Mouse (Mus musculus) CH12.LX (cell line): ENCODE results near the gene Ankrd66. TPM values are rescaled to one million over a fixed set of nuclear protein-coding genes. Genes with fewer than 3 reads are reported as not detected.
"Not testable (repeated sequence)": the region's sequence is repeated elsewhere in the genome, so short reads cannot be mapped to it uniquely, and the experiment has no call there.

Experiments
- DNase-seq: peaks from one replicate; pipeline ENCODE4 v3.0.0-alpha.2; 2013; ENCODE audit errors: extremely low read depth
- H3K27ac ChIP-seq: 2 replicates; pipeline ENCODE4 v1.5.1; 2012; ENCODE audit warnings: low read depth, mild to moderate bottlenecking, control low read depth, moderate library complexity; ENCODE audit not compliant: insufficient read depth
- H3K27me3 ChIP-seq: replicated peaks from 2 replicates; pipeline ENCODE3; 2012; ENCODE audit warnings: inconsistent platforms
- H3K36me3 ChIP-seq, 2 experiments: replicated peaks in 1 of 2; 2 replicates each; pipeline versions ENCODE3 to v1.6.1; 2012; ENCODE audit warnings: inconsistent platforms in 1 of 2, low read length in 1 of 2, mild to moderate bottlenecking in 1 of 2, mixed read lengths in 1 of 2, moderate library complexity in 1 of 2; ENCODE audit not compliant: control insufficient read depth in 1 of 2, insufficient read depth in 1 of 2
- H3K4me1 ChIP-seq, 2 experiments: 2 replicates each; pipeline ENCODE4 v1.6.1; 2012; ENCODE audit warnings: inconsistent platforms in 1 of 2, moderate library complexity in 1 of 2; ENCODE audit not compliant: insufficient read depth in 2 of 2, control insufficient read depth in 1 of 2
- H3K4me2 ChIP-seq: 2 replicates; pipeline ENCODE4 v1.6.1; 2012; ENCODE audit warnings: low read depth, mild to moderate bottlenecking, control low read depth; ENCODE audit not compliant: poor library complexity, insufficient read depth, severe bottlenecking
- H3K4me3 ChIP-seq, 3 experiments: fragments of 150-350 bp in 1 of 3; sonication (generic) in 1 of 3; replicated peaks in 1 of 3; 2 replicates each; pipeline versions ENCODE3 to v1.5.1; 2011 to 2012; ENCODE audit warnings: low read depth in 2 of 3, low read length in 2 of 3, mild to moderate bottlenecking in 2 of 3, moderate library complexity in 2 of 3, control low read depth in 1 of 3, improper control_type of control experiment in 1 of 3, inconsistent platforms in 1 of 3, mixed read lengths in 1 of 3; ENCODE audit not compliant: poor library complexity in 1 of 3
- H3K79me2 ChIP-seq: replicated peaks from 2 replicates; pipeline ENCODE4 v1.6.1; 2012; ENCODE audit warnings: mild to moderate bottlenecking, moderate library complexity; ENCODE audit not compliant: control insufficient read depth, poor library complexity, insufficient read depth, severe bottlenecking; ENCODE audit errors: extremely low read depth
- H3K9ac ChIP-seq: 2 replicates; pipeline ENCODE4 v1.6.1; 2012; ENCODE audit warnings: low read depth, mild to moderate bottlenecking, control low read depth, moderate library complexity; ENCODE audit not compliant: insufficient read depth
- H3K9me3 ChIP-seq: replicated peaks from 2 replicates; pipeline ENCODE3; 2012; ENCODE audit warnings: low read length, inconsistent platforms, mixed read lengths
- CHD1 ChIP-seq: IDR thresholded peaks from 2 replicates; pipeline ENCODE4 v1.6.1; 2012; ENCODE audit warnings: low read depth, low read length, improper control_type of control experiment, inconsistent platforms
- CHD2 ChIP-seq: IDR thresholded peaks from 2 replicates; pipeline ENCODE4 v1.6.1; 2011; ENCODE audit warnings: low read length, improper control_type of control experiment
- E2F4 ChIP-seq: IDR thresholded peaks from 2 replicates; pipeline ENCODE4 v1.6.1; 2011; ENCODE audit warnings: low read depth, low read length, improper control_type of control experiment; ENCODE audit not compliant: insufficient replicate concordance
- EP300 ChIP-seq: IDR thresholded peaks from 2 replicates; pipeline ENCODE4 v1.6.1; 2011; ENCODE audit warnings: low read length, improper control_type of control experiment
- ETS1 ChIP-seq: conservative IDR thresholded peaks from 2 replicates; pipeline ENCODE4 v1.6.1; 2012; ENCODE audit warnings: low read depth, mild to moderate bottlenecking, inconsistent platforms, low read length, improper control_type of control experiment, moderate library complexity
- GABPA ChIP-seq: IDR thresholded peaks from 2 replicates; pipeline ENCODE4 v1.6.1; 2012; ENCODE audit warnings: low read depth, low read length, improper control_type of control experiment, inconsistent platforms; ENCODE audit not compliant: insufficient replicate concordance
- HCFC1 ChIP-seq: IDR thresholded peaks from 2 replicates; pipeline ENCODE4 v1.6.1; 2012; ENCODE audit warnings: low read depth, mild to moderate bottlenecking, inconsistent platforms, low read length, improper control_type of control experiment
- IRF4 ChIP-seq: IDR thresholded peaks from 2 replicates; pipeline ENCODE4 v1.6.1; 2014; ENCODE audit warnings: low read depth, mild to moderate bottlenecking, inconsistent platforms, low read length, improper control_type of control experiment
- JUN ChIP-seq: IDR thresholded peaks from 2 replicates; pipeline ENCODE4 v1.6.1; 2011; ENCODE audit warnings: low read depth, mild to moderate bottlenecking, low read length, improper control_type of control experiment, moderate library complexity; ENCODE audit not compliant: insufficient read depth
- JUND ChIP-seq: conservative IDR thresholded peaks from 2 replicates; pipeline ENCODE4 v1.6.1; 2011; ENCODE audit warnings: low read depth, low read length, improper control_type of control experiment
- MAFK ChIP-seq: IDR thresholded peaks from 2 replicates; pipeline ENCODE4 v1.6.1; 2011; ENCODE audit warnings: low read length, improper control_type of control experiment; ENCODE audit not compliant: insufficient replicate concordance
- MXI1 ChIP-seq: IDR thresholded peaks from 2 replicates; pipeline ENCODE4 v1.6.1; 2011; ENCODE audit warnings: mild to moderate bottlenecking, low read depth, low read length, improper control_type of control experiment
- POLR2AphosphoS2 ChIP-seq: IDR thresholded peaks from 2 replicates; pipeline ENCODE4 v1.6.1; 2011; ENCODE audit warnings: low read depth, low read length, improper control_type of control experiment
- RAD21 ChIP-seq: IDR thresholded peaks from 2 replicates; pipeline ENCODE4 v1.6.1; 2011; ENCODE audit warnings: low read depth, mild to moderate bottlenecking, low read length, improper control_type of control experiment, moderate library complexity
- RCOR1 ChIP-seq: conservative IDR thresholded peaks from 2 replicates; pipeline ENCODE4 v1.6.1; 2012; ENCODE audit warnings: low read depth, mild to moderate bottlenecking, inconsistent platforms, low read length, improper control_type of control experiment
- ZKSCAN1 ChIP-seq: IDR thresholded peaks from 2 replicates; pipeline ENCODE4 v1.6.1; 2012; ENCODE audit warnings: low read depth, inconsistent platforms, low read length, improper control_type of control experiment, borderline replicate concordance
- ZMIZ1 ChIP-seq: IDR thresholded peaks from 2 replicates; pipeline ENCODE4 v1.6.1; 2012; ENCODE audit warnings: low read depth, mild to moderate bottlenecking, inconsistent platforms, low read length, improper control_type of control experiment
- dilution Hi-C: fragments of 300-500 bp; cut with MboI; formaldehyde crosslinking; loops from 2 replicates; pipeline ENCODE4 v1.14.3; 2020; ENCODE audit warnings: low sequenced_read_pairs; ENCODE audit not compliant: extremely low pct_unique_long_range_greater_than_20kb, extremely low pct_ligation_motif_present
- in situ Hi-C: fragments of 300-500 bp; cut with MboI; formaldehyde crosslinking; loops from 3 replicates; pipeline ENCODE4 v1.14.3; 2019; ENCODE audit warnings: low sequenced_read_pairs, low pct_ligation_motif_present, low pct_unique_long_range_greater_than_20kb, mixed read lengths
- polyA plus RNA-seq: library from polyadenylated mRNA; unstranded; fragments of >175 nt; gene quantifications from 2 replicates; pipeline ENCODE4 v1.2.1, GENCODE M21; 2012; ENCODE audit warnings: low read depth; ENCODE audit not compliant: insufficient read length
- total RNA-seq, 2 experiments: library from RNA; depleted of rRNA; stranded (reverse); fragments of 300-350 nt in 1 of 2; fragments of >200 nt in 1 of 2; gene quantifications; 2 replicates each; pipeline ENCODE4 v1.2.3; 2012 to 2014

The Ankrd66 gene
- total and polyA plus RNA-seq, 3 experiments = not detected

GRCm38 (mm10) chr17:43538767-43539166, 4.7 kb downstream of the Ankrd66 start:
- Histone ChIP-seq H3K9ac (no peak overlapping the region), H3K9me3 (peaks cover 29% of the 10 kb centered on the region)
- no peak for DNase-seq
- TF ChIP-seq EP300 = no peak
- TF ChIP-seq GABPA = no peak
- no peak for TF ChIP-seq IRF4
- no peak for TF ChIP-seq ZKSCAN1
- no peak for TF ChIP-seq RAD21
- no peak for TF ChIP-seq POLR2AphosphoS2
- no peak for TF ChIP-seq RCOR1
- TF ChIP-seq HCFC1 = no peak
- no peak for TF ChIP-seq CHD1
- TF ChIP-seq ZMIZ1 = no peak
- TF ChIP-seq MAFK = no peak
- no peak for TF ChIP-seq CHD2
- TF ChIP-seq MXI1 = no peak
- no peak for TF ChIP-seq JUND
- TF ChIP-seq E2F4 = no peak
- no peak for TF ChIP-seq ETS1
- TF ChIP-seq JUN = no peak
- TF ChIP-seq, all 38 proteins: peak for 0
- Histone ChIP-seq H3K4me1 (no peaks in the 10 kb centered on the region), H3K36me3 (no peaks in the 10 kb centered on the region), H3K4me3 (no peak overlapping the region), H3K27ac (no peak overlapping the region), H3K27me3 (no peaks in the 10 kb centered on the region), H3K79me2 (no peaks in the 10 kb centered on the region), H3K4me2 (no peak overlapping the region)
- dilution Hi-C loops = no loop called here
- in situ Hi-C loops = no loop called here

GRCm38 (mm10) chr17:43536841-43537240, 6.6 kb downstream of the Ankrd66 start:
- dilution Hi-C loops, H3K9ac ChIP-seq, in situ Hi-C loops, H3K36me3 ChIP-seq, DNase-seq, H3K27ac ChIP-seq, H3K4me1 ChIP-seq, H3K4me3 ChIP-seq, H3K79me2 ChIP-seq, H3K27me3 ChIP-seq, H3K4me2 ChIP-seq: not testable (repeated sequence)
- H3K9me3 ChIP-seq = peaks cover 38% of the 10 kb centered on the region
